Mouse (Mus musculus): ENCODE measurements around the gene 4930556J24Rik.

DNA sequence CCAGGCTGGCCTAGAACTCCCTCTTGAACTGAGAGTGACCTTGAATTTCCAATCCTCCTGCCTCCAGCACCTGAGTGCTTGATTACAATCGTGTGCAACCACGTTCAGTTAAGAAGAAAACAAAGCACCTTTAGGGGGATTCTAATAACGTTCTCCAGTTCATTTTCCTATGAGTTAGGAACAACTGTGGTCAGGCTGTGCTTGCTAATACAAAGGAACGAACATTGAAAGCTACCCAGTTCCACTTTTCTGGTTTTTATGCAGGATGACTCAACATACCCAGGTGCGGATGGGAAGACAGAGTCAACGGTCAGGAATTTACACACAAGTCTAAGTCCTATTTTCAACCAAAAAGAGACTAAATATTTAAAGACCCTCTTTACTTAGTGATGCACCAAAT is 82.6 kb downstream of the 4930556J24Rik start:
- no peak for TF ChIP-seq GATA1 (IDR thresholded peaks at IDR 0.05; ENCODE audit: borderline replicate concordance, low read length)
- TF ChIP-seq FLI1 (IDR thresholded peaks at IDR 0.05; ENCODE audit: low read length), result no peak
